Mouse (Mus musculus): ENCODE measurements at regions not wholly inside any gene's neighbourhood (a gene's known extent, or its start where the extent isn't known, plus 50 kb on each side); places are given as distances from the start of the nearest gene placed in this dataset.
"Not testable (repeated sequence)": the region's sequence is repeated elsewhere in the genome, so short reads cannot be mapped to it uniquely, and the experiment has no call there.

- no peak for TF ChIP-seq CTCF (IDR thresholded peaks at IDR 0.05; ENCODE audit: control insufficient read depth, insufficient read depth, insufficient replicate concordance, low read depth, low read length)
- TF ChIP-seq POLR2A (IDR thresholded peaks at IDR 0.05; ENCODE audit: control insufficient read depth, low read depth, low read length): no peak
- Histone ChIP-seq H3K27me3 (ENCODE audit: control insufficient read depth, insufficient read depth, low read length) (no peaks in the 10 kb centered on the region), H3K27ac (ENCODE audit: control insufficient read depth, insufficient read depth, low read depth, low read length) (no peak overlapping the region), H3K36me3 (ENCODE audit: control insufficient read depth, insufficient read depth, low read length) (no peaks in the 10 kb centered on the region), H3K4me3 (ENCODE audit: control insufficient read depth, low read depth, low read length) (no peak overlapping the region), H3K4me1 (ENCODE audit: control insufficient read depth, insufficient read depth, low read length) (no peaks in the 10 kb centered on the region)
These were observed 234.1 kb downstream of the 3100002H09Rik start for GRCm38 (mm10) chr4:124376504-124376903.

- no peak overlapping the region for H3K27ac ChIP-seq (ENCODE audit: control insufficient read depth, insufficient read depth, low read depth, low read length)
- H3K27me3 ChIP-seq (ENCODE audit: control insufficient read depth, insufficient read depth, low read length): no peaks in the 10 kb centered on the region
- TF ChIP-seq POLR2A (IDR thresholded peaks at IDR 0.05; ENCODE audit: control insufficient read depth, low read depth, low read length) (no peak), CTCF (IDR thresholded peaks at IDR 0.05; ENCODE audit: control insufficient read depth, insufficient read depth, insufficient replicate concordance, low read depth, low read length) (no peak)
- H3K4me3 ChIP-seq (ENCODE audit: control insufficient read depth, low read depth, low read length): no peak overlapping the region
- no peaks in the 10 kb centered on the region for H3K4me1 ChIP-seq (ENCODE audit: control insufficient read depth, insufficient read depth, low read length)
- H3K36me3 ChIP-seq (ENCODE audit: control insufficient read depth, insufficient read depth, low read length): no peaks in the 10 kb centered on the region
These were observed 235.0 kb downstream of the 3100002H09Rik start for GRCm38 (mm10) chr4:124375581-124375980.

DNA sequence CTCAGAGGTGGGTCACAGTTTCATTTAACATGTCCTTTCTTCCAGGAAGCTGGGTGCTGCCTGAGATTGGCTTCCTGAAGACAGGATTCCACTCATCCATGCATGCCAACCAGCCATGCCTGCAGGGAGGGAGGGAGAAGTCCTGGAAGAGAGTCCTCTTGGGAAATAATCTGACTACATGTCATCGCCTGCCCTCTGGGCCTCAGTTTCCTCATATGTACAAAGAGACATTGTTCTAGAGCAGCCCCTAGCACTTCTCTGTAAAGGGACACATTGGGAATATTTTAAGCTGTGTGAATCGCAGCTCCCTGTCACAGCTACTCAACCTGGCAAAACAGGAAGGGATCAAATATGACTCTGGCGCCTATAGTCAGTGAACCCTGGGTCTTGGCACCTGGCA, 241.8 kb downstream of the 3100002H09Rik start:
- no peak overlapping the region for H3K4me3 ChIP-seq (ENCODE audit: control insufficient read depth, low read depth, low read length)
- H3K36me3 ChIP-seq (ENCODE audit: control insufficient read depth, insufficient read depth, low read length): no peaks in the 10 kb centered on the region
- no peaks in the 10 kb centered on the region for H3K4me1 ChIP-seq (ENCODE audit: control insufficient read depth, insufficient read depth, low read length)
- no peak overlapping the region for H3K27ac ChIP-seq (ENCODE audit: control insufficient read depth, insufficient read depth, low read depth, low read length)
- H3K27me3 ChIP-seq (ENCODE audit: control insufficient read depth, insufficient read depth, low read length): no peaks in the 10 kb centered on the region
- no peak for TF ChIP-seq POLR2A (IDR thresholded peaks at IDR 0.05; ENCODE audit: control insufficient read depth, low read depth, low read length)
- TF ChIP-seq CTCF (IDR thresholded peaks at IDR 0.05; ENCODE audit: control insufficient read depth, insufficient read depth, insufficient replicate concordance, low read depth, low read length): no peak

DNA sequence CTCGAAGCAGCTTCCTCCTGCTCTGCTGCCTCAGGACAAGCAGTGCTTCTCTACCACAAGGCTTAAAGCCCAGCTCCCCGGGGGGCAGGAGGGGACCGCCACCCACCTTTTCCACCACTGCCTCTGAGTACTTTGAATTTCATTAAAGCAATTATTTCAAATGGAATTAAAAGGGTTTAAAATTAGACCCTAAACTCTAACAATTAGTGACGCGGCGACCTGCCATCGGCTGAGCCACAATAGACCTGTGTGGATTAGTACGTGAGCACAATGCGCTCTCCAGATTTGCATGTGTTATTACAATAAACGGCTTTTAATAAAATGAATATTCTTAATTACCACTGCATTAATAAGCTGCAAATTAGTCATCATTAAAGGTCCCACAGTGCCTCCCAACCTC, 242.5 kb downstream of the 3100002H09Rik start:
- no peak overlapping the region for H3K27ac ChIP-seq (ENCODE audit: control insufficient read depth, insufficient read depth, low read depth, low read length)
- TF ChIP-seq POLR2A (IDR thresholded peaks at IDR 0.05; ENCODE audit: control insufficient read depth, low read depth, low read length): no peak
- no peak for TF ChIP-seq CTCF (IDR thresholded peaks at IDR 0.05; ENCODE audit: control insufficient read depth, insufficient read depth, insufficient replicate concordance, low read depth, low read length)
- H3K4me1 ChIP-seq (ENCODE audit: control insufficient read depth, insufficient read depth, low read length): no peaks in the 10 kb centered on the region
- no peaks in the 10 kb centered on the region for H3K27me3 ChIP-seq (ENCODE audit: control insufficient read depth, insufficient read depth, low read length)
- H3K4me3 ChIP-seq (ENCODE audit: control insufficient read depth, low read depth, low read length): no peak overlapping the region
- no peaks in the 10 kb centered on the region for H3K36me3 ChIP-seq (ENCODE audit: control insufficient read depth, insufficient read depth, low read length)

GRCm38 (mm10) chr4:124360578-124360908, 250.1 kb downstream of the 3100002H09Rik start:
- H3K27ac ChIP-seq (ENCODE audit: control insufficient read depth, insufficient read depth, low read depth, low read length): no peak overlapping the region

DNA sequence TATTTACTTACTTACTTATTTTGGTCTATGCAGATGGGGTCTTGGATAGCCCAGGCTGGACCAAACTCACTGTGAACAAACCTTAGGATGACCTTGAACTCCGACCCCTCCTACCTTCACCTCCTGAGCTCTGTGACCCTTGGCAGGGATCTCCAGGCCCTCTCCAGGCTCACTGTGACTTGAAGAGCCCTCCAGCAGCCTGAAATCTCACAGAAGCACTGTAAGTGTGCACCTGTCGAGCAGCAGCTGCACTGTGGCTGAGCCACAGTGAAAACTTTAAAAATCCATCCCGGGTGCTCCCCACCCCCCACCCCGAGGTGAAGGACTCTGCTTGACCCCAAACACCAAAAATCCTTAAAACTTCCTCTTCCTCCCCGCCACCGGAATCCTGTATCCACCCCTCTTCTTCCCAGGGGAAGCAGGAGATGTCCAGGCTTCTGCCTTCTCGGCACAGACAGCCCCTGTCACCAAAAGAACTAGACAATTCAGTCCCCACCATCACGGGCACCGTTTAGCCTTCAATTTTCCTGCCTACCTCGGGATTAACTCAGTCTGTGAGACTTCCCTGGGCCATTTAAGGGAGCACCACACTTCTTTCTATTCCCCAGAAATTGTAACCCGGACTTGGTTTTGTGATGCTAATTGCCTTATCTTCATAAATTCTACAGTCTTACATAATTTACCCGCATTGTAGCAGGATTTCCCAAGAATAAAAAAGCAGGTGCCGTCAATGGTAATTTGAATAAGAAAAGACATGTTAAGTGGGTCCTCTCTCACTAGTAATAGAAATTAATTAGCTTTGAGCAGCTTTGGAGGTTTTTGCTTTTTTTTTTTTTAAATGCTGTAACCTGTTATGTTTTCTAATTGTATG, 250.7 kb downstream of the 3100002H09Rik start:
- Histone ChIP-seq H3K36me3 (ENCODE audit: control insufficient read depth, insufficient read depth, low read length) (no peaks in the 10 kb centered on the region), H3K27ac (ENCODE audit: control insufficient read depth, insufficient read depth, low read depth, low read length) (no peak overlapping the region), H3K4me1 (ENCODE audit: control insufficient read depth, insufficient read depth, low read length) (no peaks in the 10 kb centered on the region), H3K4me3 (ENCODE audit: control insufficient read depth, low read depth, low read length) (no peak overlapping the region), H3K27me3 (ENCODE audit: control insufficient read depth, insufficient read depth, low read length) (no peaks in the 10 kb centered on the region)
- TF ChIP-seq CTCF (IDR thresholded peaks at IDR 0.05; ENCODE audit: control insufficient read depth, insufficient read depth, insufficient replicate concordance, low read depth, low read length) (no peak), POLR2A (IDR thresholded peaks at IDR 0.05; ENCODE audit: control insufficient read depth, low read depth, low read length) (no peak)

More at GRCm38 (mm10) chr4:124360578-124360908, 250.1 kb downstream of the 3100002H09Rik start:
- TF ChIP-seq CTCF (IDR thresholded peaks at IDR 0.05; ENCODE audit: control insufficient read depth, insufficient read depth, insufficient replicate concordance, low read depth, low read length) (no peak), POLR2A (IDR thresholded peaks at IDR 0.05; ENCODE audit: control insufficient read depth, low read depth, low read length) (no peak)
- Histone ChIP-seq H3K27me3 (ENCODE audit: control insufficient read depth, insufficient read depth, low read length) (no peaks in the 10 kb centered on the region), H3K36me3 (ENCODE audit: control insufficient read depth, insufficient read depth, low read length) (no peaks in the 10 kb centered on the region), H3K4me1 (ENCODE audit: control insufficient read depth, insufficient read depth, low read length) (no peaks in the 10 kb centered on the region), H3K4me3 (ENCODE audit: control insufficient read depth, low read depth, low read length) (no peak overlapping the region)

DNA sequence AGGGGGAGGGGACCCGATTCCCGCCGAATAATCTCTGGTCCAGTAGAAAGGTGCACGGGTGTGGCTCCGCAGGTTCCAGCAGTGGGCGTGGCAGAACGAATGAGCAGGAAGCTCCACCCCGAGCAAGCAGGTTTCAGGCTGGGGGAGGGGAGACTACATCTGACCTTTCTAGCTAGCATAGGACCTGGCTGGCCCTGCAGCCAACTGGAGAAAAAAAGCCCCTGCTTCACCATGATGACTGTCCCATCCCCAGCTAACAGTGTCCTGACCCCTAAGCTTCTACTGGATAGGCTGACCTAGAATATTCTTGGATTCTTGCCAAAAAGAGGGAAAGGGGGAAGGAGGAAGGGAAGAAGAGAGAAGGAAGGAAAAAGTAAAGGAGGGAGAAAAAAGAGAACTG, 252.1 kb downstream of the 3100002H09Rik start:
- H3K27ac ChIP-seq (ENCODE audit: control insufficient read depth, insufficient read depth, low read depth, low read length); H3K4me3 ChIP-seq (ENCODE audit: control insufficient read depth, low read depth, low read length); H3K36me3 ChIP-seq (ENCODE audit: control insufficient read depth, insufficient read depth, low read length); H3K4me1 ChIP-seq (ENCODE audit: control insufficient read depth, insufficient read depth, low read length); H3K27me3 ChIP-seq (ENCODE audit: control insufficient read depth, insufficient read depth, low read length): not testable (repeated sequence)

Data from testis, adult 2 months (tissue).